Mouse (Mus musculus) heart, postnatal 0 days (tissue): ENCODE data around the gene Snx29. TPM values are rescaled to one million over a fixed set of nuclear protein-coding genes. Genes with fewer than 3 reads are reported as not detected.
A peak's percentile ranks its signal among the peaks of the same experiment; 100 is the strongest.

Source experiments
- ATAC-seq: fragments of 200-750 bp; cut with Nextera tagmentation; 2 replicates; pipeline ENCODE4 v1.8.0; 2017; ENCODE audit warnings: low read depth, moderate number of reproducible peaks, moderate library complexity; ENCODE audit not compliant: insufficient read depth
- DNase-seq: peaks from one replicate; pipeline ENCODE4 v3.0.0-alpha.2; 2016; ENCODE audit warnings: low spot score
- H3K27ac ChIP-seq: fragments of 300-500 bp; sonication (generic); 2 replicates; pipeline ENCODE4 v1.5.1; 2014; ENCODE audit warnings: low read depth, mild to moderate bottlenecking
- H3K27me3 ChIP-seq: fragments of 300-500 bp; sonication (generic); 2 replicates; pipeline ENCODE4 v1.6.1; 2014; ENCODE audit warnings: low read length, mixed read lengths; ENCODE audit not compliant: control insufficient read depth, insufficient read depth
- H3K36me3 ChIP-seq: fragments of 300-500 bp; sonication (generic); replicated peaks from 2 replicates; pipeline ENCODE4 v1.6.1; 2014; ENCODE audit warnings: low read length, mixed read lengths; ENCODE audit not compliant: control insufficient read depth, insufficient read depth
- H3K4me1 ChIP-seq: fragments of 300-500 bp; sonication (generic); 2 replicates; pipeline ENCODE4 v1.6.1; 2014; ENCODE audit warnings: antibody characterized with exemption; ENCODE audit not compliant: control insufficient read depth, insufficient read depth
- H3K4me2 ChIP-seq: fragments of 300-500 bp; sonication (generic); 2 replicates; pipeline ENCODE4 v1.6.1; 2014; ENCODE audit warnings: low read depth, mild to moderate bottlenecking, low read length, moderate library complexity
- H3K4me3 ChIP-seq: fragments of 300-500 bp; sonication (generic); 2 replicates; pipeline ENCODE4 v1.5.1; 2014; ENCODE audit warnings: low read depth, low read length
- H3K9ac ChIP-seq: fragments of 300-500 bp; sonication (generic); replicated peaks from 2 replicates; pipeline ENCODE4 v1.6.1; 2014; ENCODE audit warnings: low read depth, low read length, mixed read lengths
- H3K9me3 ChIP-seq: fragments of 300-500 bp; sonication (generic); replicated peaks from 2 replicates; pipeline ENCODE4 v1.6.1; 2016; ENCODE audit warnings: low read length; ENCODE audit not compliant: control insufficient read depth
- CTCF ChIP-seq: IDR thresholded peaks from 2 replicates; pipeline ENCODE4 v1.5.1; 2016; ENCODE audit warnings: antibody characterized with exemption, control low read depth, low read depth
- EP300 ChIP-seq: IDR thresholded peaks from 2 replicates; pipeline ENCODE4 v1.6.1; 2016; ENCODE audit warnings: antibody characterized with exemption, low read depth
- WGBS: fragments of 180-500 bp; shearing (Covaris S2); extraction: QIAGEN DNeasy Blood & Tissue Kit; methylation state at CpG from one replicate; pipeline ENCODE4 v1.1.7; 2014; 5-methylcytosine and 5-hydroxymethylcytosine counted together
- polyA plus RNA-seq: library from polyadenylated mRNA; unstranded; fragments of >200 nt; fragmentation: Nextera tagmentation; extraction: Ambion mirVana; gene quantifications from 2 replicates; pipeline ENCODE4 v1.2.1, GENCODE M21; 2015
- total RNA-seq: library from RNA; depleted of rRNA; stranded (reverse); fragments of >200 nt; gene quantifications from 2 replicates; pipeline ENCODE4 v1.2.3, GENCODE M21; 2014; ENCODE audit warnings: low replicate concordance

Gene Snx29
- total and polyA plus RNA-seq, 2 experiments from 2014 or later = 3.1 to 3.9 TPM

GRCm38 (mm10) chr16:11313512-11313911, 9.2 kb upstream of the Snx29 start, which contains the start of gene Tnfrsf17:
Gene Tnfrsf17, plus strand, starts transcription at chr16:11313812.
- Histone ChIP-seq H3K4me1 (no peaks in the 10 kb centered on the region), H3K27me3 (no peaks in the 10 kb centered on the region), H3K9ac (no peak within 1 kb of the TSS), H3K9me3 (no peaks in the 10 kb centered on the region), H3K27ac (no peak within 1 kb of the TSS), H3K4me2 (no peak within 1 kb of the TSS), H3K4me3 (no peak within 1 kb of the TSS), H3K36me3 (no peaks in the 10 kb centered on the region)
- no peak for DNase-seq
- no peak for TF ChIP-seq CTCF
- TF ChIP-seq EP300 = no peak
- WGBS = 57% methylated on average over 7 of the region's 7 CpGs
- ATAC-seq = no peak

- Histone ChIP-seq H3K27me3 (no peaks in the 10 kb centered on the region), H3K9me3 (no peaks in the 10 kb centered on the region), H3K36me3 (no peaks in the 10 kb centered on the region), H3K4me3 (no peak overlapping the region), H3K9ac (no peak overlapping the region), H3K4me1 (no peaks in the 10 kb centered on the region), H3K4me2 (no peak overlapping the region), H3K27ac (no peak overlapping the region)
- ATAC-seq = no peak
- no peak for DNase-seq
- TF ChIP-seq EP300 = no peak
- TF ChIP-seq CTCF = no peak
- WGBS = 35% methylated on average over 5 of the region's 5 CpGs
Measured at GRCm38 (mm10) chr16:11315786-11316320, 6.9 kb upstream of the Snx29 start.

- Histone ChIP-seq H3K4me3 (no peak overlapping the region), H3K27ac (no peak overlapping the region), H3K9me3 (no peaks in the 10 kb centered on the region), H3K9ac (no peak overlapping the region), H3K36me3 (no peaks in the 10 kb centered on the region), H3K4me1 (no peaks in the 10 kb centered on the region), H3K27me3 (no peaks in the 10 kb centered on the region), H3K4me2 (no peak overlapping the region)
- DNase-seq = no peak
- 70% methylated on average over 5 of the region's 5 CpGs for WGBS
- ATAC-seq = no peak
- TF ChIP-seq CTCF (no peak), EP300 (no peak)
Measured at GRCm38 (mm10) chr16:11316748-11317147, 6.0 kb upstream of the Snx29 start.

- Histone ChIP-seq H3K4me2 (no peak overlapping the region), H3K4me3 (no peak overlapping the region), H3K27me3 (no peaks in the 10 kb centered on the region), H3K27ac (no peak overlapping the region), H3K9me3 (no peaks in the 10 kb centered on the region), H3K4me1 (peaks cover 5% of the 10 kb centered on the region; the same call in 1 of the 2 replicates), H3K9ac (no peak overlapping the region), H3K36me3 (no peaks in the 10 kb centered on the region)
- WGBS = 47% methylated on average over 6 of the region's 6 CpGs
- no peak for DNase-seq
- TF ChIP-seq EP300 (no peak), CTCF (no peak)
- ATAC-seq = no peak
Measured at GRCm38 (mm10) chr16:11317324-11317723, 5.4 kb upstream of the Snx29 start.

GRCm38 (mm10) chr16:11323324-11324051, 780 bp downstream of the Snx29 start:
- 0 out of 2 replicates have a peak, but pooled peaks have one; percentile 2 for ATAC-seq
- no peaks in the 10 kb centered on the region for H3K9me3 ChIP-seq
- no peaks in the 10 kb centered on the region for H3K27me3 ChIP-seq
- H3K4me2 ChIP-seq = peak overlapping the region; percentile 95
- peak overlapping the region; percentile 78 for H3K27ac ChIP-seq
- peak; percentile 9 for DNase-seq
- no peaks in the 10 kb centered on the region for H3K36me3 ChIP-seq
- TF ChIP-seq CTCF = no peak
- no peak for TF ChIP-seq EP300
- H3K9ac ChIP-seq = peak overlapping the region; percentile 74
- H3K4me3 ChIP-seq = peak overlapping the region; percentile 84
- H3K4me1 ChIP-seq = peaks cover 12% of the 10 kb centered on the region
- WGBS = 4% methylated on average over 17 of the region's 17 CpGs
